Mouse (Mus musculus) splenic B cell, adult 2 months (primary cell): ENCODE data around the gene Ptpa.

Experiments
- DNase-seq: peaks from one replicate; pipeline ENCODE4 v3.0.0-alpha.2; 2011; ENCODE audit warnings: low read depth, low spot score
- H3K27me3 ChIP-seq: 2 replicates; pipeline ENCODE4 v1.6.1; 2012; ENCODE audit warnings: mild to moderate bottlenecking, low read length, moderate library complexity, mixed read lengths; ENCODE audit not compliant: control insufficient read depth, poor library complexity, insufficient read depth, severe bottlenecking
- H3K36me3 ChIP-seq: 2 replicates; pipeline ENCODE4 v1.6.1; 2012; ENCODE audit warnings: mild to moderate bottlenecking, low read length, moderate library complexity, mixed read lengths; ENCODE audit not compliant: control insufficient read depth, poor library complexity, insufficient read depth, severe bottlenecking

Gene Ptpa

GRCm38 (mm10) chr2:30415936-30416648 is at the start of gene Ptpa:
Gene Ptpa (plus strand): TSS chr2:30416039.
- DNase-seq: peak; percentile 96
- Histone ChIP-seq H3K27me3 (no peaks in the 10 kb centered on the region), H3K36me3 (no peaks in the 10 kb centered on the region)

DNA sequence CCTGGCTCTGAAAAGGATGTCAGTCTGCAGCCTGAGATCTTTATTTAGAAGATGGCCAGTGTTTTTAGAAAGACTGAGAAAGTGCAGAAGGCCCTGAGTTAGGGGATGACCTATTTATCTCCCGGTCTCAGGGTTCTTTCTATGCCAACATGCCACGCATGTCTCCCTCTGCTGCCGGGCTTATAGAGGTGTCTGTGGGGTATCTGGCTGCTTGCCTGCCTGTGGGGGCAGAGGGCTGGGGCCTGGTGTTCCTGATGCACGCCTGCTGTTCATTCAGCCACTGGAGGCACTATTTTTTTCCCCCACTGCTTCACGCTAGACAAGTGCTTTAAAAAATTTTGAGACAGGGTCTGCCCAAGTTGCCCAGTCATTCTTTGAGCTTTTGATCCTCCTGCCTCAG is 49.6 kb upstream of the Ptpa start:
- DNase-seq: no peak
- Histone ChIP-seq H3K27me3 (no peaks in the 10 kb centered on the region), H3K36me3 (no peaks in the 10 kb centered on the region; the same call in 1 of the 2 replicates)

- Histone ChIP-seq H3K27me3 (no peaks in the 10 kb centered on the region), H3K36me3 (peaks cover 5% of the 10 kb centered on the region)
- DNase-seq: no peak
Observed at GRCm38 (mm10) chr2:30371544-30371943, 44.3 kb upstream of the Ptpa start.

GRCm38 (mm10) chr2:30372726-30373125 is 43.1 kb upstream of the Ptpa start:
- DNase-seq: no peak
- Histone ChIP-seq H3K27me3 (no peaks in the 10 kb centered on the region), H3K36me3 (peaks cover 5% of the 10 kb centered on the region)

GRCm38 (mm10) chr2:30375893-30376292 is 39.9 kb upstream of the Ptpa start:
- no peak for DNase-seq
- Histone ChIP-seq H3K27me3 (no peaks in the 10 kb centered on the region), H3K36me3 (peaks cover 9% of the 10 kb centered on the region)

DNA sequence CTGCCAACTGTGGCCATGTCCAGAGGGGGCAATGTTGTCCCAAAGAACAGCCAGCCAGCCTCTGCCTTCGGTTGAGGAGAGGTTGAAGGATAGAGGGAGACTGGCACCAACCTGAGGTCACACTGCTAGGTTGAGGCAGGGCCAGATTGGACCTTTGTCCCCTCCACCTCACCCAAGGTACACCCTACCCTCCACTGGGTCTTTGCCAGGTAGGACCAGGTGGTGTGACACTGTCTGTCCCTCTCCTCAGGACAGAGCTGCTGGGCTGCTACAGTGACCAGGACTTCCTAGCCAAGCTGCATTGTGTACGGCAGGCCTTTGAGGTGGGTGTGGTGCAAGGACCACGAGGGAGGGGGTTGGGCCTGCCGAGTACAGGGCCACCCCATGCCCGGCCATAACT is 38.1 kb upstream of the Ptpa start:
- no peak for DNase-seq
- H3K36me3 ChIP-seq: 0 out of 2 replicates have a peak, but pooled peaks cover 5% of the 10 kb centered on the region

DNA sequence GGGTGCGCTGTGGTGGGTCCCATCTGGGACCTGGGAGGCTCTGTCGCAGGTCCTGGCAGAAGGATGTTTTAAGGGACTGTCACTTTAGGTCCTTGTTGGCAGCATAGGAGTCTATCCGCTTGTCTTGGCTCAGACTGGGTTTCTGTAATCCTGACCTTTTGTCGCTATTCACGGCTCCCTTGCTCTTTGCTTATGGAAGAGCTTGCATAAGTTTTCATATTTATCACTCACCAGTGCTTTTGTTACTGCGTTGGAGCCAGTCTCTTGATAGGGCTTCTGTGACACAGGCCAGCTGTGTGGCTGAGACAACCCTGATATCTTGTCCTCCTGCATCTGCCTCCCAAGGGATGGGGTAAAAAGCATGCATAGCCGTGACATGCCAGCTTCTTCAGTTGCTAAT is 36.5 kb upstream of the Ptpa start:
- no peaks in the 10 kb centered on the region for H3K27me3 ChIP-seq
- H3K36me3 ChIP-seq: 0 out of 2 replicates have a peak, but pooled peaks cover 3% of the 10 kb centered on the region
- no peak for DNase-seq

More for the DNA sequence above, 38.1 kb upstream of the Ptpa start:
- H3K27me3 ChIP-seq: no peaks in the 10 kb centered on the region

DNA sequence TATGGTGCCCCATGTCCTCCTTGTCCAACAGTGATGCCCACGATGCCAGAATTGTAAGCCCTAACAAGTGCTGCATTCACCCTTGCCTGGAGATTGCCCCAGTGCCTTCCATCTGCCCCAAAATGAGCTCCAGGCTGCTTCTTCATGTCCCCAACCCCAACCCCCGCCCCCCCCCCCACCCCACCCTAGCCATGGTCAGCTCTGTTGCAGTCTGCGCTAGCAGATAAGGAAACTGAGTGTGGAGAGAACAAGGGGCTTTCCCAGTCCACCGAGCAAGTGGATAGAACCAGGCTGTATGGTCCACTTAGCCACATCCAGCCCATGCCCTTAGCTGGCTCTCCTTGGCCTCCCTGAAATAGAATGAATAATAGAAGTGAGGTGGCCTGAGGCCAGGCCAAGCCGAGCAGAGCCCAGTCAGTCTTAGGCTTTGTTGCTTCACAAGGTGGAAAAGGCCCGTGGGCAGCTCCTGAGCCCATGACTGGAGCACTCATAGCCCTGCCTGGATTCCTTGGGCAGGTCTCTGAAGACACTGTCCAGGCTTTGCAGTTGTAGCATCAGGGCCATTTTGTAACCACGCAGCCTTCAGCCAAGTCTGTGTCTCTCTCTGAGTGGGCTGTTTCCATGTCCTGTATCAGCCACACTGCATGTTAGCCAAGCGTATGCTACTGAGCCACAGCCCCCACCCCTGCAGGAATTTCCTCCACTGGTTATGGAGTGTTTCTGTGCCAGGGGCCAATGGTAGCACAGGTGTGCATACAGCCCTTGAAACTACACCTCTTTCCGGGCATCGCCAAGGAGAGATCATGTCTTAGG is 35.1 kb upstream of the Ptpa start:
- Histone ChIP-seq H3K36me3 (0 out of 2 replicates have a peak, but pooled peaks cover 3% of the 10 kb centered on the region), H3K27me3 (no peaks in the 10 kb centered on the region)
- no peak for DNase-seq

- no peak for DNase-seq
- Histone ChIP-seq H3K27me3 (no peaks in the 10 kb centered on the region), H3K36me3 (0 out of 2 replicates have a peak, but pooled peaks cover 3% of the 10 kb centered on the region)
Observed at GRCm38 (mm10) chr2:30381377-30381725, 34.5 kb upstream of the Ptpa start.

DNA sequence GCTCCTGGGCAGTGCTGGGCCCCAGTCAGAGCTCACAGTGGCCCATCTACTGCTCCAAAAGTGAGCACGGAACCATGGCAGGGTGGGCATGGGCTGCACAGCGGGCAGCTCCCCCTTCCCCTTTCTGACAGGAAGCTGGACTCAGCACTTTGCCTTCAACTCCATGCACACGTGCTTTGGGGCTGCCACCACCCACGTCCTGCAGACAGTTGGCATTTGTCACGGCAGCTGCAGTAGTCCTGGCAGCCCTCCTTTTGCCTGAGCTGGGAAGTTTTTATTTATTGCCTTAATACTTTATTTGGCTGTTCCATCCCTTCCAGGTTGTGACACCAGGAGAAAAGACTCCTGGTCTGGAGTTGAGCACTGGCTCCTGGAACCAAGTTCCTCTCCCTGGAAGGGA is 31.0 kb upstream of the Ptpa start:
- DNase-seq: no peak
- Histone ChIP-seq H3K27me3 (no peaks in the 10 kb centered on the region), H3K36me3 (no peaks in the 10 kb centered on the region)

GRCm38 (mm10) chr2:30385591-30385990 is 30.2 kb upstream of the Ptpa start:
- H3K27me3 ChIP-seq: no peaks in the 10 kb centered on the region
- no peak for DNase-seq
- H3K36me3 ChIP-seq: no peaks in the 10 kb centered on the region

- H3K36me3 ChIP-seq: no peaks in the 10 kb centered on the region
- no peaks in the 10 kb centered on the region for H3K27me3 ChIP-seq
- no peak for DNase-seq
Observed at GRCm38 (mm10) chr2:30386913-30387312, 28.9 kb upstream of the Ptpa start.

GRCm38 (mm10) chr2:30389000-30389399 is 26.8 kb upstream of the Ptpa start:
- H3K36me3 ChIP-seq: no peaks in the 10 kb centered on the region
- no peaks in the 10 kb centered on the region for H3K27me3 ChIP-seq
- DNase-seq: no peak

DNA sequence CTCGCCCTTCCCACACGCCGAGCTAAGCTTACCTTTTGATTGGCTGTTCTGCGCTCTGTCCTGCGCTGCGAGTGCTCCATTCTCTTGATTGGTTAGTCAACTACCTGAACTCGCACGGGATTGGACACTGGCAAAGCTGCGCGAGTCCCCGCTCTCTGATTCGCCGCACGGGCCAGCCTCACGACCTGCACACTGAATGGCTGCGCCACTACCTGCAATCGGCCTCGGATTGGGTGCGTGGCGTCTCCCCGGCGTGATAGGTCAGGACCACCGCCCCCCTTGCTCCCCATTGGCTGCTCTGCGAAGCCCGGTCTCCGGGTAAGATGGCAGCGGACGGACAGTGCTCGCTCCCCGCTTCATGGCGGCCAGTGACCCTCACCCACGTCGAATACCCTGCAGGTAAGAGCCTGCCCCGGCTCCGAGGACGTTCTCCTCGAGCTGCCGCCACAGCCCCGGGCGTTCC is 23.7 kb upstream of the Ptpa start, which contains the start of gene Dolpp1:
Dolpp1 (plus strand) TSS at position 141 of the 463 bp plus-strand sequence.
- H3K36me3 ChIP-seq: no peaks in the 10 kb centered on the region
- H3K27me3 ChIP-seq: no peaks in the 10 kb centered on the region
- DNase-seq: peak; percentile 99
